Mouse (Mus musculus): ENCODE data around the gene Olfm2.

DNA sequence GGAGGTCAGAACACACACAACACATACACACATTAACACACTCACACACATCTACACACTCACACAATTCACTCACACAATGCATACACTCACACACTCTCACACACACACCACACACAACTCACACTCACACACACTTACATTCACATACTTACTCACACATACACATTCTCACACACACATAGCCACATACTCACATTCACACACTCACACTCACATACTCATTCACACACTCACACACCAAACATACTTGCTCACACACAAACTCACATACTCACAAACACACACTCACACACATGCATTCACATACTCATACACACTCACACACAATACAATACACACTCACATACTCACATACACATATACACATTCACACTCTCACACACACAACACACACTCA lies 40.7 kb downstream of the Olfm2 start:
- TF ChIP-seq TAL1 (IDR thresholded peaks at IDR 0.05; ENCODE audit: low read length) (no peak), GATA1 (IDR thresholded peaks at IDR 0.05; ENCODE audit: low read length) (no peak)

Measured in erythroblast, embryonic 14.5 days (primary cell).